Mouse (Mus musculus) CD8-positive naive resting alpha-beta T cell, adult 57 days (primary cell): Measurements from ENCODE around the gene Bok. TPM values are rescaled to one million over a fixed set of nuclear protein-coding genes. Genes with fewer than 3 reads are reported as not detected.

Source experiments
- total RNA-seq: library from RNA; stranded (reverse); gene quantifications from one replicate; pipeline ENCODE4 v1.2.4, GENCODE M21; 2023

Gene Bok
- total RNA-seq = not detected

GRCm38 (mm10) chr1:93685401-93686244 lies at the start of gene Bok:
Gene Bok (plus strand): TSS chr1:93685660.

DNA sequence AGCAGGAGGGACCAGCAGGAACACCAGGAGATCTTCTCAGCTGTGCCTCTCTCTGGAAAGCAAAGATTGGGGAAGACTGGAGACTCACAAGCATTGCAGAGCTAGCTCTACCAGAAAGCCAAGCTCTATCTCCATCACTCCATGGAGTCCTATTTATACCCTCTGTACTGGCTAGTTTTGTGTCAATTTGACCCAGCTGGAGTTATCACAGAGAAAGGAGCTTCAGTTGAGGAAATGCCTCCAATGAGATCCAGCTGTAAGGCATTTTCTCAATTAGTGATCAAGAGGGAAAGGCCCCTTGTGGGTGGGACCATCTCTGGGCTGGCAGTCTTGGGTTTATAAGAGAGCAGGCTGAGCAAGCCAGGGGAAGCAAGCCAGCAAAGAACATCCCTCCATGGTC lies 26.9 kb upstream of the Bok start, which contains the start of gene Stk25:
TSS of gene Stk25 (minus strand) at position 101 of the 400 bp plus-strand sequence.

Other genes with a start within 250 kb of the Bok start
- 109 TPM for gene Hdlbp, start 206.8 kb upstream of the Bok start, total RNA-seq
- gene Farp2, start 173.6 kb upstream of the Bok start, total RNA-seq = 4.5 TPM
- 118 TPM for gene Stk25, start 27.0 kb upstream of the Bok start, total RNA-seq
- 95.2 TPM for gene Atg4b, start 65.8 kb downstream of the Bok start, total RNA-seq
- 16.2 TPM for gene Thap4, start 69.2 kb downstream of the Bok start, total RNA-seq
- gene Dtymk, start 116.3 kb downstream of the Bok start, total RNA-seq = 50.3 TPM
- gene Ing5, start 118.3 kb downstream of the Bok start, total RNA-seq = 34.2 TPM
- 58.5 TPM for gene D2hgdh, start 139.2 kb downstream of the Bok start, total RNA-seq
- gene Gal3st2, start 175.6 kb downstream of the Bok start, total RNA-seq = 0.58 TPM
- 0.40 TPM for gene Gal3st2b, start 232.7 kb downstream of the Bok start, total RNA-seq